Mouse (Mus musculus): ENCODE results near the gene Pde6h.

Pde6h gene

GRCm38 (mm10) chr6:137017216-137017973 is 93.8 kb downstream of the Pde6h start:
- no peak for DNase-seq (ENCODE audit: low spot score in 2 of 2)

Data from right cerebral cortex, postnatal 10 days (tissue).